Mouse (Mus musculus) myocyte (in vitro differentiated cells): Measurements from ENCODE around the gene Asf1a.

Experiments
- MAX ChIP-seq: IDR thresholded peaks from one replicate; pipeline ENCODE4 v1.6.1; 2011; ENCODE audit warnings: low read depth, mild to moderate bottlenecking, control low read depth
- POLR2A ChIP-seq: IDR thresholded peaks from one replicate; pipeline ENCODE4 v1.6.1; 2011; ENCODE audit warnings: low read depth, mild to moderate bottlenecking, control low read depth, moderate library complexity; ENCODE audit not compliant: insufficient read length
- POLR2AphosphoS2 ChIP-seq: IDR thresholded peaks from one replicate; pipeline ENCODE4 v1.6.1; 2011; ENCODE audit warnings: low read depth, control low read depth; ENCODE audit not compliant: insufficient read length
- TCF12 ChIP-seq: IDR thresholded peaks from one replicate; pipeline ENCODE4 v1.6.1; 2011; ENCODE audit warnings: mild to moderate bottlenecking, control low read depth; ENCODE audit not compliant: poor library complexity, insufficient read depth, severe bottlenecking

GRCm38 (mm10) chr10:53635246-53635971 lies 38.9 kb downstream of the Asf1a start:
- no peak for TF ChIP-seq TCF12
- TF ChIP-seq POLR2AphosphoS2 = no peak
- no peak for TF ChIP-seq MAX
- no peak for TF ChIP-seq POLR2A
